Mouse (Mus musculus) ES-E14 (cell line): ENCODE measurements around the gene Scrt2.

Experiments used
- CHD2 ChIP-seq: IDR thresholded peaks from 2 replicates; pipeline ENCODE4 v1.6.1; 2014; ENCODE audit warnings: mild to moderate bottlenecking, low read depth, low read length, inconsistent platforms
- HCFC1 ChIP-seq: IDR thresholded peaks from 2 replicates; pipeline ENCODE4 v1.6.1; 2012; ENCODE audit warnings: low read length, inconsistent platforms, borderline replicate concordance; ENCODE audit not compliant: insufficient read depth
- MAFK ChIP-seq: IDR thresholded peaks from 2 replicates; pipeline ENCODE4 v1.6.1; 2014; ENCODE audit warnings: mild to moderate bottlenecking, low read depth, low read length, inconsistent platforms; ENCODE audit not compliant: insufficient read depth
- ZC3H11A ChIP-seq: IDR thresholded peaks from 2 replicates; pipeline ENCODE4 v1.6.1; 2012; ENCODE audit warnings: low read depth, mild to moderate bottlenecking, inconsistent platforms, low read length, borderline replicate concordance

- TF ChIP-seq ZC3H11A (no peak), MAFK (no peak), CHD2 (no peak), HCFC1 (no peak)
These were observed 18.2 kb downstream of the Scrt2 start for GRCm38 (mm10) chr2:152099538-152099937.
